Mouse (Mus musculus) c-Kit-positive CD71-negative TER-119-negative erythroid progenitor cells, embryonic 14.5 days (primary cell): ENCODE results near the gene Tmem221.
A peak's percentile ranks its signal among the peaks of the same experiment; 100 is the strongest.
"Not testable (repeated sequence)": the region's sequence is repeated elsewhere in the genome, so short reads cannot be mapped to it uniquely, and the experiment has no call there.

ENCODE experiments used
- DNase-seq: peaks from one replicate; pipeline ENCODE4 v3.0.0-alpha.2; 2013; ENCODE audit warnings: low read depth

The Tmem221 gene

GRCm38 (mm10) chr8:71547590-71547989, 11.1 kb downstream of the Tmem221 start:
- DNase-seq: no peak

- DNase-seq: no peak
Measured at GRCm38 (mm10) chr8:71545053-71545452, 13.6 kb downstream of the Tmem221 start.

- no peak for DNase-seq
Measured at GRCm38 (mm10) chr8:71543755-71544154, 14.9 kb downstream of the Tmem221 start.

GRCm38 (mm10) chr8:71542632-71543343, 15.9 kb downstream of the Tmem221 start, which contains the start of gene Mvb12a:
Gene Mvb12a (plus strand): TSS chr8:71542922.
- peak; percentile 97 for DNase-seq

- DNase-seq: peak; percentile 97
Measured at GRCm38 (mm10) chr8:71537028-71537867, 21.4 kb downstream of the Tmem221 start, which contains the start of gene Bst2. Gene Bst2 (minus strand): TSS chr8:71537456.

- no peak for DNase-seq
Measured at GRCm38 (mm10) chr8:71535663-71536062, 23.0 kb downstream of the Tmem221 start.

GRCm38 (mm10) chr8:71534263-71534810, 24.3 kb downstream of the Tmem221 start:
- no peak for DNase-seq

GRCm38 (mm10) chr8:71530735-71531467, 27.8 kb downstream of the Tmem221 start:
- DNase-seq: not testable (repeated sequence)

- DNase-seq: no peak
Measured at GRCm38 (mm10) chr8:71528362-71529073, 30.2 kb downstream of the Tmem221 start.

- DNase-seq: no peak
Measured at GRCm38 (mm10) chr8:71527162-71527870, 31.4 kb downstream of the Tmem221 start.

GRCm38 (mm10) chr8:71526272-71526671, 32.4 kb downstream of the Tmem221 start:
- no peak for DNase-seq

GRCm38 (mm10) chr8:71525226-71526050, 33.2 kb downstream of the Tmem221 start, which contains the start of gene Ccdc194:
Gene Ccdc194 (minus strand): TSS chr8:71525711.
- no peak for DNase-seq

GRCm38 (mm10) chr8:71521634-71522033, 37.0 kb downstream of the Tmem221 start:
- peak; percentile 93 for DNase-seq

GRCm38 (mm10) chr8:71519037-71519825, 39.4 kb downstream of the Tmem221 start:
- DNase-seq: peak; percentile 65

GRCm38 (mm10) chr8:71516786-71517185, 41.9 kb downstream of the Tmem221 start:
- DNase-seq: no peak

GRCm38 (mm10) chr8:71515043-71515442, 43.6 kb downstream of the Tmem221 start:
- no peak for DNase-seq

- DNase-seq: no peak
Measured at GRCm38 (mm10) chr8:71513018-71513754, 45.5 kb downstream of the Tmem221 start.

GRCm38 (mm10) chr8:71511644-71512043, 47.0 kb downstream of the Tmem221 start, which contains the start of gene Plvap:
Gene Plvap (minus strand): TSS chr8:71511752.
- peak; percentile 52 for DNase-seq
